In genomic region chr11:59264593-59264992, GRCm38 (mm10) we compare ENCODE assay signal across 9 mouse cellular contexts. TPM values are rescaled to one million over a fixed set of nuclear protein-coding genes. Genes with fewer than 3 reads are reported as not detected.
DNase-seq lines count a peak whose midpoint lies in the region; ATAC-seq lines count a peak whose summit lies in the region.
"Had no signal": no experiment of that assay in that cellular context is flagged by ENCODE, and none has a peak within 500 bp of the region (broad histone marks: within the 10 kb centered on the region; RNA-seq: fewer than 3 reads in every experiment).

No protein-coding gene starts in this region.

- H3K4me3 ChIP-seq in heart, embryonic 13.5 days, result peak overlapping the region; percentile 61
- peak overlapping the region; percentile 41 for H3K4me3 ChIP-seq in hindbrain, embryonic 11.5 days (ENCODE audit: low read depth, low read length)
- H3K4me3 ChIP-seq in midbrain, embryonic 11.5 days (ENCODE audit: low read depth, low read length), result peak overlapping the region; percentile 41

- no peak for DNase-seq in heart, adult 9 months (ENCODE audit: low spot score in 2 of 2)
- peak; percentile 40 for DNase-seq in ZHBTc4 (ENCODE audit: low read depth, low spot score)
- DNase-seq in hindbrain, embryonic 11.5 days (ENCODE audit: low spot score), result peak; percentile 60
- no peak for DNase-seq in midbrain, embryonic 11.5 days (ENCODE audit: low spot score, missing footprints)
- DNase-seq in T-cell, adult 2 months (ENCODE audit: low spot score), result no peak
- DNase-seq in layer of hippocampus, adult 9-10 months (ENCODE audit: low spot score), result no peak

- no peaks in the 10 kb centered on the region for H3K36me3 ChIP-seq in heart, embryonic 13.5 days
- H3K36me3 ChIP-seq in hindbrain, embryonic 11.5 days (ENCODE audit: control insufficient read depth, insufficient read depth, low read length), result no peaks in the 10 kb centered on the region
- no peaks in the 10 kb centered on the region for H3K36me3 ChIP-seq in midbrain, embryonic 11.5 days (ENCODE audit: control insufficient read depth, insufficient read depth, low read length)

- no peak overlapping the region for H3K27ac ChIP-seq in heart, embryonic 13.5 days (replicated peaks)
- peak overlapping the region; percentile 71 for H3K27ac ChIP-seq in hindbrain, embryonic 11.5 days (ENCODE audit: low read depth, low read length)
- H3K27ac ChIP-seq in midbrain, embryonic 11.5 days (ENCODE audit: low read depth, low read length), result peak overlapping the region; percentile 46
- H3K27ac ChIP-seq: left cerebral cortex, adult 2 months had no signal

- ATAC-seq in heart, embryonic 13.5 days (ENCODE audit: extremely low read depth, insufficient number of reproducible peaks, low FRiP score, low TSS enrichment), result no peak
- peak; percentile 59 for ATAC-seq in hindbrain, embryonic 11.5 days (ENCODE audit: low FRiP score)
- peak; percentile 68 for ATAC-seq in midbrain, embryonic 11.5 days (ENCODE audit: low FRiP score)
- no peak for ATAC-seq in frontal cortex, adult (ENCODE audit: low TSS enrichment)

- H3K27me3 ChIP-seq in heart, embryonic 13.5 days (replicated peaks), result peaks cover 89% of the 10 kb centered on the region
- H3K27me3 ChIP-seq in hindbrain, embryonic 11.5 days (ENCODE audit: control insufficient read depth, insufficient read depth, low read length), result peaks cover 25% of the 10 kb centered on the region
- H3K27me3 ChIP-seq in midbrain, embryonic 11.5 days (ENCODE audit: control insufficient read depth, insufficient read depth, low read length), result peaks cover 47% of the 10 kb centered on the region

- H3K9ac ChIP-seq in heart, embryonic 13.5 days, result peak overlapping the region; percentile 80
- H3K9ac ChIP-seq in hindbrain, embryonic 11.5 days (ENCODE audit: low read depth, low read length), result peak overlapping the region; percentile 64
- H3K9ac ChIP-seq in midbrain, embryonic 11.5 days (ENCODE audit: low read length), result peak overlapping the region; percentile 68

- 0 out of 2 replicates have a peak, but pooled peaks cover 10% of the 10 kb centered on the region for H3K9me3 ChIP-seq in heart, embryonic 13.5 days
- no peaks in the 10 kb centered on the region for H3K9me3 ChIP-seq in hindbrain, embryonic 11.5 days (ENCODE audit: control insufficient read depth, low read length)
- peaks cover 3% of the 10 kb centered on the region; the same call in 1 of the 2 replicates for H3K9me3 ChIP-seq in midbrain, embryonic 11.5 days (ENCODE audit: control insufficient read depth, low read length)

- 6% methylated on average over 8 of the region's 8 CpGs for WGBS in heart, embryonic 13.5 days
- 0% methylated on average over 8 of the region's 8 CpGs for WGBS in hindbrain, embryonic 11.5 days
- 1% methylated on average over 8 of the region's 8 CpGs for WGBS in midbrain, embryonic 11.5 days

- H3K4me2 ChIP-seq in heart, embryonic 13.5 days, result peak overlapping the region; percentile 98
- H3K4me2 ChIP-seq in hindbrain, embryonic 11.5 days (replicated peaks; ENCODE audit: low read depth, low read length), result peak overlapping the region; percentile 76
- peak overlapping the region; percentile 64 for H3K4me2 ChIP-seq in midbrain, embryonic 11.5 days

- H3K4me1 ChIP-seq in heart, embryonic 13.5 days, result peaks cover 23% of the 10 kb centered on the region
- peaks cover 5% of the 10 kb centered on the region for H3K4me1 ChIP-seq in hindbrain, embryonic 11.5 days (replicated peaks; ENCODE audit: control insufficient read depth, insufficient read depth, low read length)
- peaks cover 27% of the 10 kb centered on the region for H3K4me1 ChIP-seq in midbrain, embryonic 11.5 days (ENCODE audit: control insufficient read depth, insufficient read depth, low read length)

RNA-seq across cellular contexts. Expression of gene Wnt3a, which starts 26.0 kb away (rescaled TPM):
- not detected in 2 replicates for polyA plus RNA-seq in heart, embryonic 13.5 days (2015; fragmentation: Nextera tagmentation; extraction: Ambion mirVana)
- polyA plus RNA-seq in hindbrain, embryonic 11.5 days (2014; fragmentation: Nextera tagmentation; extraction: Ambion mirVana), result 3.9 and 4.0 TPM in 2 replicates
- polyA plus RNA-seq in midbrain, embryonic 11.5 days (2014; fragmentation: Nextera tagmentation; extraction: Ambion mirVana), result 1.4 and 2.0 TPM in 2 replicates

RNA-seq across cellular contexts. Expression of gene Arf1, which starts 36.5 kb away (rescaled TPM):
- 582 and 610 TPM in 2 replicates for polyA plus RNA-seq in heart, embryonic 13.5 days (2015; fragmentation: Nextera tagmentation; extraction: Ambion mirVana)
- 610 and 623 TPM in 2 replicates for polyA plus RNA-seq in hindbrain, embryonic 11.5 days (2014; fragmentation: Nextera tagmentation; extraction: Ambion mirVana)
- polyA plus RNA-seq in midbrain, embryonic 11.5 days (2014; fragmentation: Nextera tagmentation; extraction: Ambion mirVana), result 574 and 583 TPM in 2 replicates

RNA-seq across cellular contexts. Expression of gene Wnt9a, which starts 42.1 kb away (rescaled TPM):
- 2.8 and 2.9 TPM in 2 replicates for polyA plus RNA-seq in heart, embryonic 13.5 days (2015; fragmentation: Nextera tagmentation; extraction: Ambion mirVana)
- polyA plus RNA-seq in hindbrain, embryonic 11.5 days (2014; fragmentation: Nextera tagmentation; extraction: Ambion mirVana), result 2.7 and 3.8 TPM in 2 replicates
- polyA plus RNA-seq in midbrain, embryonic 11.5 days (2014; fragmentation: Nextera tagmentation; extraction: Ambion mirVana), result 4.0 and 4.8 TPM in 2 replicates

RNA-seq across cellular contexts. Expression of gene 2310033P09Rik, which starts 56.5 kb away (rescaled TPM):
- polyA plus RNA-seq in heart, embryonic 13.5 days (2015; fragmentation: Nextera tagmentation; extraction: Ambion mirVana), result 22.6 and 23.1 TPM in 2 replicates
- polyA plus RNA-seq in hindbrain, embryonic 11.5 days (2014; fragmentation: Nextera tagmentation; extraction: Ambion mirVana), result 33.4 and 40.9 TPM in 2 replicates
- polyA plus RNA-seq in midbrain, embryonic 11.5 days (2014; fragmentation: Nextera tagmentation; extraction: Ambion mirVana), result 41.7 and 42.0 TPM in 2 replicates

Comparison
In these comparisons a context has a peak if more than half of its experiments do, and no peak if none do; other contexts are left out.
1. ATAC-seq: peak in hindbrain, embryonic 11.5 days (single experiment) and midbrain, embryonic 11.5 days (single experiment); none in heart, embryonic 13.5 days (single experiment) and frontal cortex, adult (single experiment).
2. DNase-seq: peak in ZHBTc4 (single experiment) and hindbrain, embryonic 11.5 days (single experiment); none in heart, adult 9 months (0 of 2), midbrain, embryonic 11.5 days (single experiment), T-cell, adult 2 months (single experiment) and layer of hippocampus, adult 9-10 months (single experiment).
3. Peak in every context shown above with its lines, with median percentiles within 50 percentile points of each other: H3K4me2 ChIP-seq, H3K4me3 ChIP-seq and H3K9ac ChIP-seq.